Mouse (Mus musculus) lung, embryonic 14.5 days (tissue): ENCODE data around the gene Zfp827. TPM values are rescaled to one million over a fixed set of nuclear protein-coding genes. Genes with fewer than 3 reads are reported as not detected.

Experiments used
- ATAC-seq: fragments of 200-750 bp; cut with Nextera tagmentation; 2 replicates; pipeline ENCODE4 v1.8.0; 2017; ENCODE audit warnings: mild to moderate bottlenecking, moderate TSS enrichment, moderate library complexity; ENCODE audit not compliant: insufficient read depth
- DNase-seq: peaks from one replicate; pipeline ENCODE4 v3.0.0-alpha.2; 2015
- H3K27ac ChIP-seq: fragments of 300-500 bp; sonication (generic); 2 replicates; pipeline ENCODE4 v1.5.1; 2014; ENCODE audit warnings: low read depth, mild to moderate bottlenecking, moderate library complexity
- H3K27me3 ChIP-seq: fragments of 300-500 bp; sonication (generic); 2 replicates; pipeline ENCODE4 v1.6.1; 2014; ENCODE audit warnings: low read length, control low read depth; ENCODE audit not compliant: insufficient read depth
- H3K36me3 ChIP-seq: fragments of 300-500 bp; sonication (generic); 2 replicates; pipeline ENCODE4 v1.6.1; 2014; ENCODE audit warnings: control low read depth; ENCODE audit not compliant: insufficient read depth
- H3K4me1 ChIP-seq: fragments of 300-500 bp; sonication (generic); 2 replicates; pipeline ENCODE4 v1.6.1; 2014; ENCODE audit warnings: antibody characterized with exemption, control low read depth; ENCODE audit not compliant: insufficient read depth
- H3K4me2 ChIP-seq: fragments of 300-500 bp; sonication (generic); 2 replicates; pipeline ENCODE4 v1.6.1; 2014; ENCODE audit warnings: mild to moderate bottlenecking
- H3K4me3 ChIP-seq: fragments of 300-500 bp; sonication (generic); 2 replicates; pipeline ENCODE4 v1.5.1; 2014; ENCODE audit warnings: low read depth, low read length
- H3K9ac ChIP-seq: fragments of 300-500 bp; sonication (generic); 2 replicates; pipeline ENCODE4 v1.6.1; 2014
- H3K9me3 ChIP-seq: fragments of 300-500 bp; sonication (generic); 2 replicates; pipeline ENCODE4 v1.6.1; 2016; ENCODE audit warnings: low read depth, low read length, control low read depth
- CTCF ChIP-seq: IDR thresholded peaks from 2 replicates; pipeline ENCODE4 v1.5.1; 2016; ENCODE audit warnings: antibody characterized with exemption, low read depth
- WGBS: fragments of 180-500 bp; shearing (Covaris S2); extraction: QIAGEN DNeasy Blood & Tissue Kit; methylation state at CpG from one replicate; pipeline ENCODE4 v1.1.7; 2014; 5-methylcytosine and 5-hydroxymethylcytosine counted together
- polyA plus RNA-seq: library from polyadenylated mRNA; unstranded; fragments of >200 nt; fragmentation: Nextera tagmentation; extraction: Ambion mirVana; gene quantifications from 2 replicates; pipeline ENCODE4 v1.2.1, GENCODE M21; 2014

Zfp827 gene
- polyA plus RNA-seq, 1 experiment from 2014 or later = 9.5 TPM

- H3K36me3 ChIP-seq = no peaks in the 10 kb centered on the region
- no peak overlapping the region for H3K27ac ChIP-seq
- H3K9me3 ChIP-seq = no peaks in the 10 kb centered on the region
- H3K4me3 ChIP-seq = no peak overlapping the region
- no peak overlapping the region for H3K4me2 ChIP-seq
- TF ChIP-seq CTCF = no peak
- DNase-seq (no peak), ATAC-seq (no peak)
- WGBS = 67% methylated on average over 3 of the region's 3 CpGs
- no peak overlapping the region for H3K9ac ChIP-seq
- H3K4me1 ChIP-seq = peaks cover 3% of the 10 kb centered on the region; the same call in 1 of the 2 replicates
- no peaks in the 10 kb centered on the region for H3K27me3 ChIP-seq
Measured at GRCm38 (mm10) chr8:79165276-79165675, 137.0 kb downstream of the Zfp827 start.

GRCm38 (mm10) chr8:79173606-79174005, 145.4 kb downstream of the Zfp827 start:
- Histone ChIP-seq H3K36me3 (peaks cover 11% of the 10 kb centered on the region; the same call in 1 of the 2 replicates), H3K4me3 (no peak overlapping the region), H3K4me2 (no peak overlapping the region), H3K27ac (no peak overlapping the region), H3K9me3 (no peaks in the 10 kb centered on the region), H3K4me1 (peaks cover 3% of the 10 kb centered on the region; the same call in 1 of the 2 replicates), H3K27me3 (no peaks in the 10 kb centered on the region), H3K9ac (no peak overlapping the region)
- ATAC-seq (0 out of 2 replicates have a peak, but pooled peaks have one; percentile 38), DNase-seq (no peak)
- TF ChIP-seq CTCF = no peak
- WGBS = 50% methylated on average over 4 of the region's 4 CpGs

DNA sequence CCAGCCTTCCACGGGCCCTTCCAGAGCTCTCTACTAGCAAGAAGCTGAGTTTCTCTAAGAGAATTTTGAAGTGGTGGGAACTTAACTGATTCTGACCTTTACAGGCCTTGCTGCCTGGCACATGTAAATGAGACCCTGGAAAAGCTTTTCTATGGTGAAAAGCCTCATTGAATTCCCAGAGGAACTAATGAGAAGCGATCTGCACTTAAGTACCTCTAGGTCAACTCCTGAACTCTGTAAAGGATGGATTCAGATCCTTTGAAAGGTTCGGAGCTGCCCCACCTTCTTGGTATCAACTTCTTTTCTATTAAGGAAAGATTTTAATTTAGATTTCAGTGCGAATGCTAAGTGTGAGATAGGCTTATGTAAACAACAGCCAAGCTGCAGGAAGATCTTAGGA, 147.8 kb downstream of the Zfp827 start:
- ATAC-seq (no peak), DNase-seq (no peak)
- no peak overlapping the region for H3K4me3 ChIP-seq
- WGBS = 34% methylated on average over 4 of the region's 4 CpGs
- no peak overlapping the region for H3K9ac ChIP-seq
- H3K9me3 ChIP-seq = no peaks in the 10 kb centered on the region
- no peak overlapping the region for H3K4me2 ChIP-seq
- TF ChIP-seq CTCF = no peak
- H3K27ac ChIP-seq = no peak overlapping the region
- peaks cover 29% of the 10 kb centered on the region for H3K36me3 ChIP-seq
- peaks cover 3% of the 10 kb centered on the region; the same call in 1 of the 2 replicates for H3K4me1 ChIP-seq
- no peaks in the 10 kb centered on the region for H3K27me3 ChIP-seq

GRCm38 (mm10) chr8:79179678-79180077, 151.4 kb downstream of the Zfp827 start:
- H3K27me3 ChIP-seq = no peaks in the 10 kb centered on the region
- ATAC-seq (no peak), DNase-seq (no peak)
- no peak overlapping the region for H3K4me2 ChIP-seq
- H3K9me3 ChIP-seq = no peaks in the 10 kb centered on the region
- no peaks in the 10 kb centered on the region for H3K4me1 ChIP-seq
- no peak for TF ChIP-seq CTCF
- H3K9ac ChIP-seq = no peak overlapping the region
- no peak overlapping the region for H3K27ac ChIP-seq
- 87% methylated on average over 6 of the region's 6 CpGs for whole genome bisulfite sequencing
- H3K36me3 ChIP-seq = peaks cover 46% of the 10 kb centered on the region
- H3K4me3 ChIP-seq = no peak overlapping the region

- no peak overlapping the region for H3K9ac ChIP-seq
- no peaks in the 10 kb centered on the region for H3K4me1 ChIP-seq
- WGBS = 78% methylated on average over 7 of the region's 7 CpGs
- TF ChIP-seq CTCF = no peak
- no peak overlapping the region for H3K4me2 ChIP-seq
- H3K4me3 ChIP-seq = no peak overlapping the region
- no peak overlapping the region for H3K27ac ChIP-seq
- no peaks in the 10 kb centered on the region for H3K9me3 ChIP-seq
- ATAC-seq (no peak), DNase-seq (no peak)
- H3K36me3 ChIP-seq = peaks cover 70% of the 10 kb centered on the region
- no peaks in the 10 kb centered on the region for H3K27me3 ChIP-seq
Measured at GRCm38 (mm10) chr8:79185488-79185887, 157.3 kb downstream of the Zfp827 start.

DNA sequence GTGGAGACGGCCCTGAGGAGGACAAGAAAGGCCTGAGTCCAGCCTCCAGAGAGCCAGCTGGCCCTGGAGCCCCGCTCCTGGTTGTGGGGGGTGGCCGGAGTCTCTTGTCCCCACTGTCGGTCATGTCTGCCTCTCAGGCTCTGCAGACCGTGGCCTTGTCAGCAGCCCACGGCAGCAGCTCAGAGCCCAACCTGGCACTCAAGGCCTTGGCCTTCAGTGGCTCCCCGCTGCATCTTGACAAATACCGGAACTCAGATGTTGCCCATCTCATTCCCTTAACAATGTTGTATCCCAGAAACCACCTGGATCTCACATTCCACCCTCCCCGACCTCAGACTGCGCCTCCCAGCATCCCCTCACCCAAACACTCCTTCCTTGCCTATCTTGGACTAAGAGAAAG, 161.8 kb downstream of the Zfp827 start:
- no peak overlapping the region for H3K4me3 ChIP-seq
- no peaks in the 10 kb centered on the region for H3K9me3 ChIP-seq
- DNase-seq (no peak), ATAC-seq (no peak)
- no peak overlapping the region for H3K27ac ChIP-seq
- no peaks in the 10 kb centered on the region for H3K27me3 ChIP-seq
- 91% methylated on average over 10 of the region's 10 CpGs for whole genome bisulfite sequencing
- H3K4me2 ChIP-seq = no peak overlapping the region
- no peak overlapping the region for H3K9ac ChIP-seq
- peaks cover 65% of the 10 kb centered on the region for H3K36me3 ChIP-seq
- TF ChIP-seq CTCF = no peak
- H3K4me1 ChIP-seq = no peaks in the 10 kb centered on the region

- no peak overlapping the region for H3K9ac ChIP-seq
- no peaks in the 10 kb centered on the region for H3K27me3 ChIP-seq
- 70% methylated on average over 4 of the region's 4 CpGs for WGBS
- no peak overlapping the region for H3K4me3 ChIP-seq
- H3K36me3 ChIP-seq = peaks cover 10% of the 10 kb centered on the region
- DNase-seq = no peak
- H3K4me1 ChIP-seq = no peaks in the 10 kb centered on the region
- H3K4me2 ChIP-seq = no peak overlapping the region
- no peaks in the 10 kb centered on the region for H3K9me3 ChIP-seq
- no peak for ATAC-seq
- TF ChIP-seq CTCF = no peak
- H3K27ac ChIP-seq = no peak overlapping the region
Measured at GRCm38 (mm10) chr8:79196481-79196880, 168.2 kb downstream of the Zfp827 start.

DNA sequence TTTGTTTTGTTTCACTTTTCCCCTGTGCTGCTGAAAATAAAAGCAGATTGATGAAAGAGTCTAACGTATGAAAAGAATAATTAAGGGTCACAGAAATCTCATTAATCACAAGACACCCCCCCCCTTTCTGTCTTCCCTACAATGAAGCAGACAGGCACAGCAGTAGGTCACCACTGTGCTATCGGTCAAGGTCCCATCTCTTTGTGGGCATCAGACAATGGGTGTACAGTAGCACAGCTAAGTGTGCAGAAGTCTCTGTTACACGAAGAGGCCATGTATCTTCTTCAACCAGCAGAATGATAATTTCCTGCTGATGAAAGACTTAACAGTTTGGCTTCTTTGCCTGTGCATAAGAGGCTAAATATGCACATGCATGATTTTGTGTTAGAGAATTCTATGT, 170.4 kb downstream of the Zfp827 start:
- 71% methylated on average over 3 of the region's 3 CpGs for WGBS
- H3K36me3 ChIP-seq = no peaks in the 10 kb centered on the region
- H3K9me3 ChIP-seq = no peaks in the 10 kb centered on the region
- no peak overlapping the region for H3K4me2 ChIP-seq
- no peak overlapping the region for H3K9ac ChIP-seq
- no peak for ATAC-seq
- no peak for TF ChIP-seq CTCF
- H3K27ac ChIP-seq = no peak overlapping the region
- H3K4me1 ChIP-seq = no peaks in the 10 kb centered on the region
- H3K27me3 ChIP-seq = no peaks in the 10 kb centered on the region
- no peak overlapping the region for H3K4me3 ChIP-seq
- no peak for DNase-seq
